Mouse (Mus musculus): Measurements from ENCODE around the gene Pnpla5. TPM values are rescaled to one million over a fixed set of nuclear protein-coding genes. Genes with fewer than 3 reads are reported as not detected.

Pnpla5 gene
- total and polyA plus RNA-seq, 3 experiments: not detected

- DNase-seq (ENCODE audit: extremely low read depth): no peak
- Histone ChIP-seq H3K4me1 (ENCODE audit: control insufficient read depth in 1 of 2, insufficient read depth in 2 of 2) (no peaks in the 10 kb centered on the region), H3K9ac (ENCODE audit: insufficient read depth, low read depth) (no peak overlapping the region), H3K27me3 (replicated peaks) (peaks cover 75% of the 10 kb centered on the region), H3K36me3 (replicated peaks in 1 of 2; ENCODE audit: control insufficient read depth in 1 of 2, insufficient read depth in 1 of 2, low read length in 1 of 2) (no peaks in the 10 kb centered on the region), H3K27ac (ENCODE audit: insufficient read depth, low read depth) (no peak overlapping the region), H3K4me3 (replicated peaks in 1 of 3; ENCODE audit: low read depth in 2 of 3, low read length in 2 of 3, poor library complexity in 1 of 3) (no peak overlapping the region), H3K79me2 (replicated peaks; ENCODE audit: control insufficient read depth, extremely low read depth, insufficient read depth, poor library complexity, severe bottlenecking) (no peaks in the 10 kb centered on the region), H3K9me3 (replicated peaks; ENCODE audit: low read length) (peaks cover 6% of the 10 kb centered on the region), H3K4me2 (ENCODE audit: insufficient read depth, low read depth, poor library complexity, severe bottlenecking) (no peak overlapping the region)
- no peak for TF ChIP-seq POLR2A (IDR thresholded peaks at IDR 0.05; ENCODE audit: low read depth, low read length)
- TF ChIP-seq USF1 (IDR thresholded peaks at IDR 0.05; ENCODE audit: low read depth, low read length): no peak
- no peak for TF ChIP-seq E2F4 (IDR thresholded peaks at IDR 0.05; ENCODE audit: insufficient replicate concordance, low read depth, low read length)
- no peak for TF ChIP-seq SIN3A (IDR thresholded peaks at IDR 0.05; ENCODE audit: low read length)
- no peak for TF ChIP-seq HCFC1 (IDR thresholded peaks at IDR 0.05; ENCODE audit: low read depth, low read length)
- TF ChIP-seq USF2 (conservative IDR thresholded peaks at IDR 0.05; ENCODE audit: low read depth, low read length): no peak
- TF ChIP-seq MYC (IDR thresholded peaks at IDR 0.05; ENCODE audit: low read depth, low read length): no peak
- dilution Hi-C loops (cut with MboI; ENCODE audit: extremely low pct_ligation_motif_present, extremely low pct_unique_long_range_greater_than_20kb, low sequenced_read_pairs): no loop called here
- in situ Hi-C loops (cut with MboI; ENCODE audit: low pct_ligation_motif_present, low pct_unique_long_range_greater_than_20kb, low sequenced_read_pairs): no loop called here
These were observed 17.1 kb upstream of the Pnpla5 start for GRCm38 (mm10) chr15:84140109-84140508.

DNA sequence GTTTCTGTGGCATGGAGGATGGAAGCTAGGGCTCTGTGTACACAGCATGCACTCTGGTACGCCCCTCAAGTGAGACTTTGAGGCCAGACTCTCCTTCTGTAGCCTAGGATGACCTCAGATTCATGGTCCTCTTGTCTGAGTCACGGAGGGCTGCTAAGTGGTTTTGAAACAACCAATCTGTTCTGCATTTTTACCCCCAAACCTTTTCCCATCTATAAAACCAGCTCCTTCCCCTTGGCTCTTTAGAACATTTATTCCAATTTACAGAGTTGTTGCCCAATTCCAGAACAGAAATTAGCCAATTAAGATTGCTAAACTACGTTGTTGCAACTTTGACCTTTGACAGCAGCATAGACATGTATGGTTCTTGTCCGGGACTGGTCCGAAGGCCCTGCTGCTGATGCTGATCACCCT lies 16.6 kb upstream of the Pnpla5 start:
- no peak for TF ChIP-seq SIN3A (IDR thresholded peaks at IDR 0.05; ENCODE audit: low read length)
- no peak for TF ChIP-seq E2F4 (IDR thresholded peaks at IDR 0.05; ENCODE audit: insufficient replicate concordance, low read depth, low read length)
- no peak for TF ChIP-seq MAX (IDR thresholded peaks at IDR 0.05; ENCODE audit: low read length)
- no peak for TF ChIP-seq POLR2AphosphoS2 (IDR thresholded peaks at IDR 0.05; ENCODE audit: low read depth, low read length)
- no peak for TF ChIP-seq ZNF384 (IDR thresholded peaks at IDR 0.05; ENCODE audit: low read depth, low read length)
- no peak for TF ChIP-seq NELFE (IDR thresholded peaks at IDR 0.05; ENCODE audit: low read depth, low read length)
- no peak for TF ChIP-seq KAT2A (IDR thresholded peaks at IDR 0.05; ENCODE audit: insufficient replicate concordance, low read length)
- no peak for TF ChIP-seq SMC3 (IDR thresholded peaks at IDR 0.05; ENCODE audit: low read depth, low read length)
- no peak for TF ChIP-seq USF1 (IDR thresholded peaks at IDR 0.05; ENCODE audit: low read depth, low read length)
- TF ChIP-seq ZC3H11A (IDR thresholded peaks at IDR 0.05; ENCODE audit: low read depth, low read length): no peak
- no peak for TF ChIP-seq CTCF (conservative IDR thresholded peaks at IDR 0.05 in 1 of 2, IDR thresholded peaks at IDR 0.05 in 1 of 2; ENCODE audit: low read depth in 2 of 2, low read length in 2 of 2)
- no peak for TF ChIP-seq ZKSCAN1 (IDR thresholded peaks at IDR 0.05; ENCODE audit: borderline replicate concordance, low read depth, low read length)
- TF ChIP-seq MAZ (IDR thresholded peaks at IDR 0.05; ENCODE audit: low read depth, low read length): no peak
- H3K4me1 ChIP-seq (ENCODE audit: control insufficient read depth in 1 of 2, insufficient read depth in 2 of 2): no peaks in the 10 kb centered on the region
- H3K27me3 ChIP-seq (replicated peaks): peaks cover 76% of the 10 kb centered on the region
- no peaks in the 10 kb centered on the region for H3K79me2 ChIP-seq (replicated peaks; ENCODE audit: control insufficient read depth, extremely low read depth, insufficient read depth, poor library complexity, severe bottlenecking)
- no peak overlapping the region for H3K4me2 ChIP-seq (ENCODE audit: insufficient read depth, low read depth, poor library complexity, severe bottlenecking)
- peaks cover 6% of the 10 kb centered on the region for H3K9me3 ChIP-seq (replicated peaks; ENCODE audit: low read length)
- DNase-seq (ENCODE audit: extremely low read depth): no peak
- dilution Hi-C loops (cut with MboI; ENCODE audit: extremely low pct_ligation_motif_present, extremely low pct_unique_long_range_greater_than_20kb, low sequenced_read_pairs) (no loop called here), in situ Hi-C loops (cut with MboI; ENCODE audit: low pct_ligation_motif_present, low pct_unique_long_range_greater_than_20kb, low sequenced_read_pairs) (no loop called here)
- H3K4me3 ChIP-seq (replicated peaks in 1 of 3; ENCODE audit: low read depth in 2 of 3, low read length in 2 of 3, poor library complexity in 1 of 3): no peak overlapping the region
- no peak overlapping the region for H3K9ac ChIP-seq (ENCODE audit: insufficient read depth, low read depth)
- no peaks in the 10 kb centered on the region for H3K36me3 ChIP-seq (replicated peaks in 1 of 2; ENCODE audit: control insufficient read depth in 1 of 2, insufficient read depth in 1 of 2, low read length in 1 of 2)
- no peak overlapping the region for H3K27ac ChIP-seq (ENCODE audit: insufficient read depth, low read depth)
